Mouse (Mus musculus) retina, postnatal 1 day (tissue): Measurements from ENCODE around the gene Treml1.

Source experiments
- DNase-seq: peaks from one replicate; pipeline ENCODE4 v3.0.0-alpha.2; 2012

Gene Treml1

GRCm38 (mm10) chr17:48410299-48410785 lies 50.6 kb downstream of the Treml1 start:
- no peak for DNase-seq

GRCm38 (mm10) chr17:48411241-48411640 lies 51.5 kb downstream of the Treml1 start:
- no peak for DNase-seq

- DNase-seq: no peak
Measured at GRCm38 (mm10) chr17:48416011-48416410, 56.3 kb downstream of the Treml1 start.
